Mouse (Mus musculus) lung, embryonic 16.5 days (tissue): ENCODE results near the gene Fgfr2. TPM values are rescaled to one million over a fixed set of nuclear protein-coding genes. Genes with fewer than 3 reads are reported as not detected.

Experiments used
- ATAC-seq: fragments of 200-750 bp; cut with Nextera tagmentation; 2 replicates; pipeline ENCODE4 v1.8.0; 2017; ENCODE audit warnings: low read depth, mild to moderate bottlenecking, moderate library complexity
- H3K27ac ChIP-seq: fragments of 300-500 bp; sonication (generic); 2 replicates; pipeline ENCODE4 v1.5.1; 2014; ENCODE audit warnings: mild to moderate bottlenecking, control low read depth, low read length
- H3K27me3 ChIP-seq: fragments of 300-500 bp; sonication (generic); 2 replicates; pipeline ENCODE4 v1.6.1; 2014; ENCODE audit warnings: low read depth, low read length, mixed read lengths; ENCODE audit not compliant: control insufficient read depth, insufficient read depth
- H3K36me3 ChIP-seq: fragments of 300-500 bp; sonication (generic); 2 replicates; pipeline ENCODE4 v1.6.1; 2014; ENCODE audit warnings: low read length; ENCODE audit not compliant: control insufficient read depth, insufficient read depth
- H3K4me1 ChIP-seq: fragments of 300-500 bp; sonication (generic); replicated peaks from 2 replicates; pipeline ENCODE4 v1.6.1; 2014; ENCODE audit warnings: low read length, mixed read lengths; ENCODE audit not compliant: control insufficient read depth, insufficient read depth
- H3K4me2 ChIP-seq: fragments of 300-500 bp; sonication (generic); 2 replicates; pipeline ENCODE4 v1.6.1; 2014; ENCODE audit warnings: low read depth, low read length, control low read depth
- H3K4me3 ChIP-seq: fragments of 300-500 bp; sonication (generic); 2 replicates; pipeline ENCODE4 v1.5.1; 2014; ENCODE audit warnings: mild to moderate bottlenecking, low read length, control low read depth
- H3K9ac ChIP-seq: fragments of 300-500 bp; sonication (generic); 2 replicates; pipeline ENCODE4 v1.6.1; 2014; ENCODE audit warnings: low read length, control low read depth
- H3K9me3 ChIP-seq: fragments of 300-500 bp; sonication (generic); 2 replicates; pipeline ENCODE4 v1.6.1; 2016; ENCODE audit warnings: low read length; ENCODE audit not compliant: control insufficient read depth
- WGBS: fragments of 180-500 bp; shearing (Covaris S2); extraction: QIAGEN DNeasy Blood & Tissue Kit; methylation state at CpG from one replicate; pipeline ENCODE4 v1.1.7; 2014; 5-methylcytosine and 5-hydroxymethylcytosine counted together
- polyA plus RNA-seq: library from polyadenylated mRNA; unstranded; fragments of >200 nt; fragmentation: Nextera tagmentation; extraction: Ambion mirVana; gene quantifications from 2 replicates; pipeline ENCODE4 v1.2.1, GENCODE M21; 2015

Fgfr2 gene
- polyA plus RNA-seq, 1 experiment from 2014 or later: 175 TPM

DNA sequence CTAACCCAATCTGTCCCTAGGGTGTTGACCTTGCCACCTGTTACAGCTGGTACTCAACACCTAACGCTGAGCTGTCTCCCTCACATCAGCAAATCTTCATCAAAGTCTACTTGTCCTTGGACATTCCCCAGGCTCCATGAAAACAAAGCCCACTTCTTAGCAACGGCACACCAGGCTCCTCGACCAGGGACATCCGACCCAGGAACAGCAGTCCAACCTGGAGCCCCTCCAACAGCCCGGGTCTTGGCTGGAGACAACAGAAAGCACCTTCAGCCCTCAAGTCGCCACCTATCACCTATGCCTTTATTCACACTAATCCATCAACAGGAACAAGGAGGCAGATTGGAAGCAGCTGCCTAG, 64.0 kb downstream of the Fgfr2 start:
- Histone ChIP-seq H3K4me3 (no peak overlapping the region), H3K4me1 (peaks cover 8% of the 10 kb centered on the region; the same call in 1 of the 2 replicates), H3K36me3 (0 out of 2 replicates have a peak, but pooled peaks cover 2% of the 10 kb centered on the region), H3K27ac (no peak overlapping the region), H3K9me3 (no peaks in the 10 kb centered on the region), H3K4me2 (no peak overlapping the region), H3K27me3 (no peaks in the 10 kb centered on the region), H3K9ac (no peak overlapping the region)
- ATAC-seq: no peak
- WGBS: 47% methylated on average over 6 of the region's 6 CpGs

DNA sequence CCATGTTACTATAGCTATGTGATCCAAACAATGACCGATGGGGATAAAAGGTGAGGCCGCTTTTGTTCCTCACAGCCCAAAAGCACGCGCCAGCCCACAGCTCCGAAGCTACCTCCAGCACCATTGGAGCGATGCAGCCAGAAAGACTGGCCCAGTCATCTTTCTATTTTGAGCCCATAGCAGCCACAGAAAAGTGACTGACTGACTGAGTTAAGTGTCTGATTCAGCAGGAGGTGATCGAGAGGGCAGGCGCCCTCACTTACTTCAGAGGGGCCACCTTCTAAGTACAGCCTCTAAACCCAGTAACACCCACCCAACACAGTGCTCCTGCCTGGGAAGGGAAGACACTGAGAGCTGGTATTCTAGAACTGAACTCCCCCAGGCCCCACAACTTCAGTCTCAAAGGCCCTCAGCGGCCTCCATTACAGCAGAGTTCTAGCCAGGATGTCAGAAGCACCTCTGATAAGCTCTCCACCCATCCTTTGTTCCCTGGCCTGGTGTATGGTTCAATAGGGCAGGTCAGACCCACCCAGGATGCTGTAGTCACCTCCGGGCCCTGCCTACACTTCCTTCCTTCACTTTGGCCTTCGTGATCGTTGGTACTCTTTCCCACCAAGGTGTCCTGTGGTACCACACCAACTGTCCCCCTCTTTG, 64.5 kb downstream of the Fgfr2 start:
- H3K27me3 ChIP-seq: no peaks in the 10 kb centered on the region
- no peaks in the 10 kb centered on the region for H3K9me3 ChIP-seq
- H3K36me3 ChIP-seq: 0 out of 2 replicates have a peak, but pooled peaks cover 2% of the 10 kb centered on the region
- 82% methylated on average over 12 of the region's 12 CpGs for WGBS
- H3K4me2 ChIP-seq: no peak overlapping the region
- H3K4me1 ChIP-seq: peaks cover 12% of the 10 kb centered on the region; the same call in 1 of the 2 replicates
- no peak overlapping the region for H3K9ac ChIP-seq
- ATAC-seq: no peak
- H3K27ac ChIP-seq: no peak overlapping the region
- H3K4me3 ChIP-seq: no peak overlapping the region

DNA sequence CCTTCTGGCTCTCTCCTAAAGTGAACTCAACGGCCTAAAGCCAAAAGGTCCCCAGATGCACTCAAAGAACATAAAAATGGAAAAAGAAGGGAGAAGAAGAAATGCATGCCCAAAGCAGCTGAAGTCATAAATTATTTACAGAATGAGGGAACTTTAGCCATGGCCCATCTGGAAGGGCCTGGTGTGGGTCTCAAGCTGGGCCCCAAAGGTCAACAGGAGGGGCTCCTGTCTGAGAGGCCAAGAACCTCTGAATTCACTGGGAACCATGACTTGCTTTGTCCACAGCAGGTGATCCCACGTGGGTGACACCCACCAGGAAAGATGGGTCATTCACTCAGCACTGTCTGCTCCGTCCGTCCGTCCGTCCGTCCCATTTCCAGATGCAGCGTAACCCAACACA, 66.2 kb downstream of the Fgfr2 start:
- Histone ChIP-seq H3K27me3 (no peaks in the 10 kb centered on the region), H3K9ac (no peak overlapping the region), H3K9me3 (no peaks in the 10 kb centered on the region), H3K4me3 (no peak overlapping the region), H3K27ac (no peak overlapping the region), H3K4me2 (no peak overlapping the region), H3K36me3 (0 out of 2 replicates have a peak, but pooled peaks cover 2% of the 10 kb centered on the region), H3K4me1 (peaks cover 24% of the 10 kb centered on the region)
- WGBS: 88% methylated on average over 8 of the region's 8 CpGs
- no peak for ATAC-seq

GRCm38 (mm10) chr7:133054486-133054885, 68.7 kb downstream of the Fgfr2 start:
- H3K9ac ChIP-seq: no peak overlapping the region
- no peak overlapping the region for H3K4me3 ChIP-seq
- peak overlapping the region; percentile 70; the same call in 1 of the 2 replicates for H3K27ac ChIP-seq
- H3K4me1 ChIP-seq: peaks cover 24% of the 10 kb centered on the region
- no peak overlapping the region for H3K4me2 ChIP-seq
- peaks cover 6% of the 10 kb centered on the region; the same call in 1 of the 2 replicates for H3K36me3 ChIP-seq
- no peaks in the 10 kb centered on the region for H3K27me3 ChIP-seq
- WGBS: 88% methylated on average over 5 of the region's 5 CpGs
- no peak for ATAC-seq
- H3K9me3 ChIP-seq: no peaks in the 10 kb centered on the region

GRCm38 (mm10) chr7:133053757-133054156, 69.4 kb downstream of the Fgfr2 start:
- WGBS: 73% methylated on average over 9 of the region's 9 CpGs
- ATAC-seq: no peak

GRCm38 (mm10) chr7:133052819-133053218, 70.3 kb downstream of the Fgfr2 start:
- H3K36me3 ChIP-seq: peaks cover 6% of the 10 kb centered on the region; the same call in 1 of the 2 replicates
- H3K9me3 ChIP-seq: no peaks in the 10 kb centered on the region
- no peak overlapping the region for H3K4me3 ChIP-seq
- ATAC-seq: peak; percentile 90
- 42% methylated on average over 8 of the region's 8 CpGs for WGBS
- H3K9ac ChIP-seq: 0 out of 2 replicates have a peak overlapping the region, but pooled peaks have one; percentile 39
- H3K27me3 ChIP-seq: no peaks in the 10 kb centered on the region
- peaks cover 27% of the 10 kb centered on the region for H3K4me1 ChIP-seq
- peak overlapping the region; percentile 89 for H3K27ac ChIP-seq
- H3K4me2 ChIP-seq: no peak overlapping the region

More at GRCm38 (mm10) chr7:133053757-133054156, 69.4 kb downstream of the Fgfr2 start:
- H3K36me3 ChIP-seq: peaks cover 6% of the 10 kb centered on the region; the same call in 1 of the 2 replicates
- no peaks in the 10 kb centered on the region for H3K9me3 ChIP-seq
- H3K9ac ChIP-seq: no peak overlapping the region
- peak overlapping the region; percentile 70 for H3K27ac ChIP-seq
- peaks cover 19% of the 10 kb centered on the region for H3K4me1 ChIP-seq
- H3K27me3 ChIP-seq: no peaks in the 10 kb centered on the region
- H3K4me2 ChIP-seq: no peak overlapping the region
- no peak overlapping the region for H3K4me3 ChIP-seq

- H3K36me3 ChIP-seq: peaks cover 4% of the 10 kb centered on the region; the same call in 1 of the 2 replicates
- peaks cover 30% of the 10 kb centered on the region for H3K4me1 ChIP-seq
- H3K4me3 ChIP-seq: no peak overlapping the region
- H3K9ac ChIP-seq: no peak overlapping the region
- ATAC-seq: no peak
- H3K27ac ChIP-seq: no peak overlapping the region
- no peaks in the 10 kb centered on the region for H3K27me3 ChIP-seq
- no peak overlapping the region for H3K4me2 ChIP-seq
- H3K9me3 ChIP-seq: no peaks in the 10 kb centered on the region
- 57% methylated on average over 6 of the region's 6 CpGs for WGBS
Measured at GRCm38 (mm10) chr7:133050681-133051080, 72.5 kb downstream of the Fgfr2 start.

DNA sequence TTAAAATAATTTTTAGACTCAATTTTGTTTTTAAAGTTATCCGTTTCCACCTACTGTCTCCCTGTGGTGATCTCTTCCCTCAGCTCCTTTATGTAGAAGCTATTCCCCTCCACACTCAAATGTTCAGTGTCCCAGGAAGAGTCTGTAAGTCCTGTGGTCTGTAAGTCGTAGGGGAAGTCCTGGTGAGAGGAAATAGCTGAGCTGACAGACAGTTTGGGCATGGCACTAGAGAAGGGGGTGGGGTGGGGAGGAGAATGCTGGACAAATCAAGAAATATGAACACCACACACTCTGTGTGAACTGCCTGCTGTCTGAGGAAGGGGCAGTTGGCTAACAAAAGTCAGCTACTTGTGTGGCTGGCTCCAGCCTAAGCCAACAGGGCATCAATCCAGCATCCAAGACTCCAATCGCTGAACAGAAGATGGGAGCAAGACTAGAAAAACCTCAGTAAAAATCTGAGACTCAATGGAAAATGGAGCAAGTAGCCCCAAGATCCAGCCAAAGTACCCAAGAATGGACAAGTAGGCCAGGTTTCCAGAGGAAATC, 75.0 kb downstream of the Fgfr2 start:
- H3K9ac ChIP-seq: no peak overlapping the region
- no peaks in the 10 kb centered on the region for H3K27me3 ChIP-seq
- WGBS: 55% methylated on average over 3 of the region's 3 CpGs
- H3K27ac ChIP-seq: no peak overlapping the region
- no peak for ATAC-seq
- no peak overlapping the region for H3K4me2 ChIP-seq
- no peak overlapping the region for H3K4me3 ChIP-seq
- peaks cover 4% of the 10 kb centered on the region; the same call in 1 of the 2 replicates for H3K36me3 ChIP-seq
- no peaks in the 10 kb centered on the region for H3K9me3 ChIP-seq
- peaks cover 38% of the 10 kb centered on the region for H3K4me1 ChIP-seq

DNA sequence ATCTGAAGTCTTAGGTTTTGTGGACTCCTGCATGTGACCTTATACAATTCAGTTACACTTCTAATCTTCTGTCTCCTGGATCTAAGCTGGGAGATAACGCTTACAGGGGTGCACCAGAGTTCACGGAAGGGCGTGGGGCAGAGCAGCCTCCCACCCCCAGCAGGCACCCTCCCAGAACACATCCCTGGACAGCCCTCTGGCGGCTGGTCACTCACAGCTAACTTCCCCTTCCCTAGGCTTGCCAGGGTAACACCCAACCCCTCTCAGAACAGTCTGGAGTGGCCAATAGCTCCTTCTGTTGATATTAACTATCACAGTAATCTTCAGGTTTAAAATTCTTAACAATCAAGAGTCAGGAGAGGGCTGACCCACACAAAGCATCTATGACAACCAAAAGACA, 75.9 kb downstream of the Fgfr2 start:
- H3K27me3 ChIP-seq: no peaks in the 10 kb centered on the region
- no peak overlapping the region for H3K4me3 ChIP-seq
- H3K9me3 ChIP-seq: no peaks in the 10 kb centered on the region
- 62% methylated on average over 4 of the region's 4 CpGs for WGBS
- peak; percentile 41; the same call in 1 of the 2 replicates for ATAC-seq
- peaks cover 39% of the 10 kb centered on the region for H3K4me1 ChIP-seq
- no peak overlapping the region for H3K9ac ChIP-seq
- peaks cover 4% of the 10 kb centered on the region; the same call in 1 of the 2 replicates for H3K36me3 ChIP-seq
- no peak overlapping the region for H3K27ac ChIP-seq
- H3K4me2 ChIP-seq: no peak overlapping the region
